9 mouse cellular contexts compared by ENCODE assay signal in genomic region chr15:100669337-100669736, GRCm38 (mm10). TPM values are rescaled to one million over a fixed set of nuclear protein-coding genes. Genes with fewer than 3 reads are reported as not detected.
A peak's percentile ranks its signal among the peaks of the same experiment; 100 is the strongest.
DNase-seq lines count a peak whose midpoint lies in the region; ATAC-seq and TF ChIP-seq lines count a peak whose summit lies in the region.
"Had no signal": no experiment of that assay in that cellular context is flagged by ENCODE, and none has a peak within 500 bp of the region (broad histone marks: within the 10 kb centered on the region; RNA-seq: fewer than 3 reads in every experiment).

Gene Bin2 (minus strand): TSS chr15:100669553.

- WGBS in hindbrain, embryonic 10.5 days = 89% methylated on average over 20 of the region's 20 CpGs

- H3K4me1 ChIP-seq in testis, adult 2 months (ENCODE audit: control insufficient read depth, insufficient read depth, low read length) = peaks cover 10% of the 10 kb centered on the region
- H3K4me1 ChIP-seq in hindbrain, embryonic 10.5 days (replicated peaks) = peaks cover 28% of the 10 kb centered on the region

- peak within 1 kb of the TSS; percentile 92 for H3K4me3 ChIP-seq in testis, adult 2 months (ENCODE audit: control insufficient read depth, low read depth, low read length)
- H3K4me3 ChIP-seq in hindbrain, embryonic 10.5 days = no peak within 1 kb of the TSS
- H3K4me3 ChIP-seq: stomach, embryonic 15.5 days had no signal

- H3K9me3 ChIP-seq in hindbrain, embryonic 10.5 days = no peaks in the 10 kb centered on the region
- H3K9me3 ChIP-seq: stomach, embryonic 15.5 days had no signal

- peak within 1 kb of the TSS; percentile 57 for H3K27ac ChIP-seq in testis, adult 2 months (ENCODE audit: control insufficient read depth, insufficient read depth, low read depth, low read length)
- H3K27ac ChIP-seq in hindbrain, embryonic 10.5 days = no peak within 1 kb of the TSS
- H3K27ac ChIP-seq: stomach, embryonic 15.5 days had no signal

- ATAC-seq in megakaryocyte, adult 5-6 weeks (ENCODE audit: poor library complexity, severe bottlenecking) = peak; percentile 68

- TF ChIP-seq CTCF in testis, adult 2 months (IDR thresholded peaks at IDR 0.05; ENCODE audit: control insufficient read depth, insufficient read depth, insufficient replicate concordance, low read depth, low read length) = no peak

- intact Hi-C loops in heart, postnatal 14 days (cut with DNase I) = no loop called here

- DNase-seq in testis, postnatal 10 days (ENCODE audit: low spot score) = no peak
- DNase-seq in heart, postnatal 14 days = peak; percentile 23 to 38
- DNase-seq in thymus, postnatal 4 days = peak; percentile 95
- DNase-seq in layer of hippocampus, adult 9-10 months (ENCODE audit: low spot score) = no peak
- no peak for DNase-seq in frontal cortex, adult 2 months (ENCODE audit: extremely low spot score in 1 of 2, low spot score in 1 of 2)
- no peak for DNase-seq in hindbrain, embryonic 10.5 days (ENCODE audit: low spot score)

- H3K27me3 ChIP-seq in testis, adult 2 months (ENCODE audit: control insufficient read depth, insufficient read depth, low read length) = no peaks in the 10 kb centered on the region
- H3K27me3 ChIP-seq in hindbrain, embryonic 10.5 days (ENCODE audit: insufficient read depth, poor library complexity, severe bottlenecking) = 0 out of 2 replicates have a peak, but pooled peaks cover 5% of the 10 kb centered on the region
- H3K27me3 ChIP-seq: stomach, embryonic 15.5 days had no signal

- peak; percentile 79 for TF ChIP-seq POLR2A in testis, adult 2 months (IDR thresholded peaks at IDR 0.05; ENCODE audit: control insufficient read depth, low read depth, low read length)

- H3K36me3 ChIP-seq in testis, adult 2 months (ENCODE audit: control insufficient read depth, insufficient read depth, low read length) = no peaks in the 10 kb centered on the region
- H3K36me3 ChIP-seq in hindbrain, embryonic 10.5 days = no peaks in the 10 kb centered on the region
- H3K36me3 ChIP-seq: stomach, embryonic 15.5 days had no signal

RNA-seq across cellular contexts. Expression of gene Bin2, which starts in this region (rescaled TPM):
- 19.3 and 19.7 TPM in 2 replicates for polyA plus RNA-seq in testis, adult 2 months (2012; rRNA removed)
- 1 to 10 TPM; 1.8 to 3.9 TPM for total RNA-seq in heart, postnatal 14 days (2021)
- 309 and 324 TPM in 2 replicates for total RNA-seq in megakaryocyte, adult 5-6 weeks (2015)
- 275 and 304 TPM in 2 replicates for total RNA-seq in megakaryocyte, adult 5-6 weeks (2017)
- polyA plus RNA-seq in frontal cortex, adult 2 months (2012; rRNA removed) = 7.1 and 8.2 TPM in 2 replicates
- 4.0 and 4.5 TPM in 2 replicates for polyA plus RNA-seq in hindbrain, embryonic 10.5 days (2016; fragmentation: Nextera tagmentation; extraction: Ambion mirVana)

Comparison
In these comparisons a context has a peak if more than half of its experiments do, and no peak if none do; other contexts are left out.
1. RNA of gene Bin2 (total RNA-seq): 275 to 324 TPM in megakaryocyte, adult 5-6 weeks; 1.8 to 3.9 TPM in heart, postnatal 14 days; every median in the first group is over 10 times any median in the second.
2. DNase-seq: peak in heart, postnatal 14 days (2 of 2) and thymus, postnatal 4 days (single experiment); none in testis, postnatal 10 days (single experiment), layer of hippocampus, adult 9-10 months (single experiment), frontal cortex, adult 2 months (0 of 2) and hindbrain, embryonic 10.5 days (single experiment).